9 mouse cellular contexts compared by ENCODE assay signal in the genomic region with DNA sequence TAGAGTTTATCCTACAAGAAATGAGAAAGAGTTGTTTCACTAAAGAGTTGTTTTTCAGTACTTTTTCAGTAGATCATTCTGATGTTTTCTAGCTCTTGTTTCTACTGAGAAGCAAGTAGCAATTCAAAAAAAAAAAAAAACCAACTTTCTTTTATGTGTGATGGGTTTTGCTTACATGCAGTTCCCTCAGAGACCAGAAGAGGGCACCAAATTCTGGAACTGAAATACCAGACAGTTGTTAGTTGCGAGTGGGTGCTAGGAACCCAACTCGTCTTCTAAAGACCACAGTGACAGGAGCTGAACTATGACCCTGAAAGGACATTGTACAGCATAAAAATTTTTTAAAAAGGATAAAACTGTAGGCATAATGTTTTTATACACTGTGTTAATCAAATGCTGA. TPM values are rescaled to one million over a fixed set of nuclear protein-coding genes. Genes with fewer than 3 reads are reported as not detected.
DNase-seq lines count a peak whose midpoint lies in the region; TF ChIP-seq lines count a peak whose summit lies in the region.
"Had no signal": no experiment of that assay in that cellular context is flagged by ENCODE, and none has a peak within 500 bp of the region (broad histone marks: within the 10 kb centered on the region; RNA-seq: fewer than 3 reads in every experiment).

No protein-coding gene starts in this region.

- no peak overlapping the region for H3K4me3 ChIP-seq in left cerebral cortex, adult 2 months

- TF ChIP-seq CTCF in left cerebral cortex, adult 2 months (IDR thresholded peaks at IDR 0.05) = peak; percentile 59

- peak; percentile 21 for DNase-seq in adrenal gland, postnatal 10 days
- DNase-seq in adrenal gland, adult 8-10 months = no peak
- DNase-seq in left cerebral cortex, adult 2 months (ENCODE audit: extremely low spot score in 1 of 2, low spot score in 2 of 2) = no peak
- DNase-seq in left cerebral cortex, postnatal 25 days (ENCODE audit: low spot score in 2 of 2) = no peak
- peak; percentile 24 for DNase-seq in brain, adult 2 months (ENCODE audit: low read depth, low spot score)
- peak; percentile 34 to 71 for DNase-seq in spleen, postnatal 4 days (ENCODE audit: low spot score in 2 of 2)
- no peak for DNase-seq in frontal cortex, postnatal 36 days (ENCODE audit: low spot score in 2 of 2)
- DNase-seq in urinary bladder, postnatal 14 days (ENCODE audit: low spot score) = no peak
- DNase-seq: gastrocnemius, postnatal 14 days had no signal

- intact Hi-C loops in left cerebral cortex, adult 2 months (cut with DNase I) = loop anchor here (10.0 kb wide), 1 partner anchor 366 kb away; no protein-coding TSS in a partner anchor
- intact Hi-C loops in left cerebral cortex, postnatal 25 days (cut with DNase I) = loop anchor here (5.0 kb wide), 1 partner anchor 91 kb away; no protein-coding TSS in a partner anchor

- no peak overlapping the region for H3K27ac ChIP-seq in left cerebral cortex, adult 2 months

RNA-seq across cellular contexts. Expression of gene Nck1, which starts 2.4 kb away (rescaled TPM):
- 10 to 100 TPM; 52.4 to 57.3 TPM for total RNA-seq in adrenal gland, postnatal 10 days (2021)
- 10 to 100 TPM; 46.4 to 53.8 (median 49.6) TPM for total RNA-seq in adrenal gland, adult 8-10 months (2022)
- total RNA-seq in left cerebral cortex, adult 2 months (2021) = 10 to 100 TPM; 33.1 to 35.6 TPM
- total RNA-seq in left cerebral cortex, postnatal 25 days (2021) = 10 to 100 TPM; 37.8 to 38.0 TPM

RNA-seq across cellular contexts. Expression of gene Slc35g2, which starts 22.6 kb away (rescaled TPM):
- total RNA-seq in adrenal gland, postnatal 10 days (2021) = 1 to 10 TPM; 5.9 to 7.6 TPM
- total RNA-seq in adrenal gland, adult 8-10 months (2022) = 10 to 100 TPM in 2 of 4 experiments, 1 to 10 TPM in 2; 9.2 to 15.4 (median 10.6) TPM
- total RNA-seq in left cerebral cortex, adult 2 months (2021) = 10 to 100 TPM; 19.4 to 23.0 TPM
- 10 to 100 TPM; 19.0 to 19.1 TPM for total RNA-seq in left cerebral cortex, postnatal 25 days (2021)

RNA-seq across cellular contexts. Expression of gene Stag1, which starts 49.3 kb away (rescaled TPM):
- total RNA-seq in adrenal gland, postnatal 10 days (2021) = 10 to 100 TPM; 41.4 to 47.9 TPM
- 10 to 100 TPM; 34.0 to 46.9 (median 36.2) TPM for total RNA-seq in adrenal gland, adult 8-10 months (2022)
- total RNA-seq in left cerebral cortex, adult 2 months (2021) = 10 to 100 TPM; 65.0 to 66.2 TPM
- 10 to 100 TPM; 42.3 to 49.7 TPM for total RNA-seq in left cerebral cortex, postnatal 25 days (2021)

Comparison
In these comparisons a context has a peak if more than half of its experiments do, and no peak if none do; other contexts are left out.
1. DNase-seq: peak in adrenal gland, postnatal 10 days (single experiment), brain, adult 2 months (single experiment) and spleen, postnatal 4 days (2 of 2); none in adrenal gland, adult 8-10 months (single experiment), left cerebral cortex, adult 2 months (0 of 2), left cerebral cortex, postnatal 25 days (0 of 2), frontal cortex, postnatal 36 days (0 of 2) and urinary bladder, postnatal 14 days (single experiment).